Mouse (Mus musculus) liver, adult 2 months (tissue): ENCODE results near the gene Scnn1g.

Experiments used
- CTCF ChIP-seq: fragments of 200-500 bp; IDR thresholded peaks from 2 replicates; pipeline ENCODE4 v1.5.1; 2011; ENCODE audit warnings: low read depth, low read length, control low read depth
- POLR2A ChIP-seq: fragments of 200-500 bp; IDR thresholded peaks from 2 replicates; pipeline ENCODE4 v1.6.1; 2011; ENCODE audit warnings: low read length, control low read depth; ENCODE audit not compliant: insufficient read depth; ENCODE audit errors: extremely low read depth

- TF ChIP-seq CTCF = no peak
- TF ChIP-seq POLR2A = no peak
Observed at GRCm38 (mm10) chr7:121706411-121707072, 27.7 kb upstream of the Scnn1g start.
